Mouse (Mus musculus) Muller cell, postnatal 12 days (primary cell): ENCODE measurements around the gene Dhx15.

Experiments used
- DNase-seq: peaks from one replicate; pipeline ENCODE4 v3.0.0-alpha.2; 2015; ENCODE audit errors: inconsistent ontology term

Dhx15 gene

GRCm38 (mm10) chr5:52110808-52111663 lies 79.3 kb downstream of the Dhx15 start:
- no peak for DNase-seq
